Mouse (Mus musculus): Measurements from ENCODE around the gene Tmprss7. TPM values are rescaled to one million over a fixed set of nuclear protein-coding genes. Genes with fewer than 3 reads are reported as not detected.

The Tmprss7 gene
- total RNA-seq (2021), result under 1 TPM; 0.56 to 0.62 TPM
- long read RNA-seq, result 0 reads

DNA sequence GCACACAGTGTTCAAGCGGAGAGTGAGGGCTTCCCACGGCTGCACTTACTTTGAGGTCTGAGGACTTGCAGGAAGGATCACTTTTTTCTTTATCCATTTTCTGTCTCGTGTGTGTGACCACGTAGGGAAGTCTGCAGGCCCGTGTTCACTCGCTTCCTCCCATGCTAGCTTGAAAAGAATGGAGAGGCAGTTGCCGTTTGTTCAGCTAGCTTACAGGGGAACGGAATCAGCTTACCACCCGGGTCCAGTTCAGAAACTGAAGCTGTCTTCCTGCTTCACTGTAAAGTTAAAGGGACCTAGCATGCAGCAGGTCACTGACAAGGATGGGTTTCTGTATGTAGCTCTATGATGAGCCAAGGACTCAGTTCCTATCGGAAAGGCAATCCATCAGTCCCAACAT is at the start of gene Tmprss7:
TSS of gene Tmprss7 (minus strand) at position 101 of the 400 bp plus-strand sequence.
- DNase-seq (ENCODE audit: low spot score in 2 of 2), result no peak

DNA sequence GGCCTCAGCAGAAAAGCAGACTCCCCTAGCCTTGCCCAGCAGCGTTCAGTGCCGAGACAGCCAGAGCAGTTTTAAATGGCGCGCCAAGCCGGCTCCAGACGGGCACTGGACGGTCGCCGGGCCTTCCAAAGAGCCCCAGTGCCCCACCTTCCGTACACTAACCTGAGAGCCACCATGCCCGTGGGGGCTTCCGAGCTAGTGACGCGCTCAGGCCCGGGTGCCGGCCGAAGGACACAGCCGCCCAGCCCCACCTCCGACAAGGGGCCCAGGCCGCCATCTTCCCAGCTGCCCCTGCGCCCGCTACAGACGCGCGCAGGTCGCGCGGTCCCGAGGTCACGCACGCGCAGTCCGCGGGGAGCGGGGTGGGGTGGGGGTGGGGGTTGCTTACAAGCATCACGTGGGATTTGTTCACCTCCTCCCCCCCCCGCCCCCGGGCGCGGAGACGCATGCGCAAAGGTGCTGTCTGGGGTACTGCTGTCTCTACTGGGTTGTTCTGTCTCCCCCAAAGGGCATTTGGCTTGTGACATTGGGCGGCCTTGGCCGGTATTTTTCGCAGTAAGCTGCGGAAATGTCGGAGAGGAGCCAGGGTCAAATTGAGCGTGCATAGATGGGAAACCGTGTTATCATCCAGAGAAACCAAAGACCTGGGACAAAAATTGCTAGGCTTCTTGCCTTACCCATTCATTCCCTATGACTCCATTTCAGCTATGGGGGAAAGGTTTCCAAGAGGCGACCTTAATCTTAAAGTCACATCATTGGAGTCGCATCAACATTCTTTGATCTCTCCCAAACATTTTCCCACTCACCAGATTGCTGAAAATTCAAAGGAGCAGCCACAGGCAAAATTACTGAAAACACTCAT is 49.4 kb upstream of the Tmprss7 start, which contains the start of gene Abhd10:
TSS of gene Abhd10 (minus strand) at position 341 of the 862 bp plus-strand sequence.
- DNase-seq (ENCODE audit: low spot score in 2 of 2), result peak; percentile 92 to 97

DNA sequence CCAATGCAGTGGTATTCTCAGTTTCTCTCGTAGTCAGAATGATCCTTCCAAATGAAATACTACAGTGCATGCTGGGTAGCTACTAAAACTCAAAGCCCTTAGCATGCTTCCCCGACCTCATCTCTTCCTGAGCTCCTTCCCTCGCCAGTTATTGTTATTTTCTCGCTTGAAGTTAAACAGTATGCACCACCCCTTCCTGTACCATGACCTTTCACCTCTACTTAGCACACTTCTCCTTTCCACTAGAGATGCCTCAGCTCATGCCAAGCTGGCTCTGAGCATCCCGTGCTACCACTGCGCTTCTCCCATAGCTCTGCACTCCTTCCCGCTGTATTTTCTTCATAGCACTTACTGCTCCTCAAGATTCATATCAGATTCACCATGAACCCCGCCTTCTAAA is 44.4 kb upstream of the Tmprss7 start:
- no peak for DNase-seq (ENCODE audit: low spot score in 2 of 2)

DNA sequence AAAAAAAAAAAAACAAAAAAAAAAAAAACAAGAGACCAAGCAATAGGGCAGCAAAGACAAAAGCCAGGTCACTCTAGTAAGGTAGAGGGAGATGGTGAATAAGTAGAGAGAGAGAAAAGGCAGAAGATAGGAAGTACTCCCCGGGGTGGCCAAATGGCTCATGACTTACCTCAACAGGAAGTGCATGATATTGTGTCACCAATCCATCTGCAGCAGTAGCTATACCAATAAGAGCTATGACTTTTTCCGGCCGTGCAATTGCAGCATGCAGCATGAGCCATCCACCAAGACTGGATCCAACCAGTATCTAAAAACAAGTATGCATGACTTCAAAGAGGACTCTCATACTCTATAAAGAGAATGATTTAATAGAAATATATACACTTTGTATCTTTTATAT is 43.3 kb upstream of the Tmprss7 start:
- no peak for DNase-seq (ENCODE audit: low spot score in 2 of 2)

DNA sequence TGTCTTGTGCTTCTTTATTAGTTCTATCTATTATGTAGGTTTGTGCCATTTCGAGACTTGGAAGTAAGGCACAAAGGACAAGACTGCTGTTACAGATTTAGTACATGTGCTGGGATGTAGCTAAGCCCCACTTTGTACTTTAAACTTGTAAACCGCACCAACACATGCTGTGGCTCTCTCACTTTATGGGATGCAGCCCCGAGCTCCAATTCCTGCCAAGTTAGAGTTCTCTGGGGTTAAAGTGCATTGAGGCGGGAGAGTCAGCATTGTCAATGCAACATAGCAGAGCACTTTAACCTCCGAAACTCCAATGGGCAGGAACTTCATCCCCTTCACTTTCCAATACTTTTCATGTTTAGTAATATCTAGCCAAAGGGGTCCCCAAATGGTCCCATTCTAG is 35.7 kb upstream of the Tmprss7 start:
- DNase-seq (ENCODE audit: low spot score in 2 of 2), result no peak

DNA sequence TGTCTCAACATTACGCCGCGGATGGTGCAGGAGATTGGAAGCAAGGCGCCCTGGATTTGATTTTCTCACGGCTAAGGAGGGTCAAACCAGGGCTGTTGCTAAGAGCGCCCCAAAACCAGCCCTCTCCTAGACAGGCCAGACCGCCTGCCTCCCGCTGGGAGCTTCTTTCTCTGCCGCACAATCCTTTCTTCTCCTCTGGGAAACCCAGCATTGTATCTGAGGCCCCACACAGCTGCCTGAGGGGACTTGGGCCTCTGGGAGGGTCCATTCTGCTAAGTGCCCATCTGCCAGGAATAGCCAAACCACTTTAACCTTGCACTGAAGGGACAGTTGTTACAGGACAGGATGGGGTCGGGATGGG is 31.3 kb upstream of the Tmprss7 start:
- DNase-seq (ENCODE audit: low spot score in 2 of 2), result no peak

DNA sequence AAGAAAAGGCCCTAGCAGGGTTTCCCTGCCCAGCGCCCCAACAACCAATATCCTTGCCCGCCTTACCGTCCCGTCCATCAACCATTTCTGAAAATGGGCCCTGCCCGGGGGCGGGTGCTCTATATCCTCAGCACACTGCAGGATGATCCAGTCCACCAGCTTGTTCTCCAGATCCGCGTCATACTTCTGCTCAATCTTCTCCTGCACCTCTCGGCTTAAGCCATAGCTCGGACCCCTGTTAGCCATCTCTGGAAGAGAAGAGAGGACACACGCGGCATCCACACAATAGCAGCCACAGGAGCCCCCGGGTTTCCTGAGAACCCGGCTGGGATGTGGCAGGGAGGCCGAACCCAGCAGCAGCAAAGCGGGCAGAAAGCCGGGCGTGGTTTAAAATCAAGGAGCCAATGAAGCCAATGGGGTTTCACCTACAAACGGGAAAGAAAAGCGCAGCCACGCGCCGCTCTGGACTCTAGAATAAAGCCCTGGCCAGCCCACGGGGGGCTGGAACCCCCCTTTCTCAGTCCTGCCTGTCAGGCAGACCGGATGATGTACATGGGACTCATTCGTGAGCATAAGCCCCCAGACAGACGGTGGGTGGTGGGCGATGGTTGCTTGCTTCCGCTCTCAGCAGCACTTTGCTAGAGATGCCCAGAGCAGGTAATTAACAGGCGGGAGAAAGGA is 30.7 kb upstream of the Tmprss7 start, which contains the start of gene Tagln3:
TSS of gene Tagln3 (minus strand) at position 548 of the 681 bp plus-strand sequence.
- DNase-seq (ENCODE audit: low spot score in 2 of 2), result peak; percentile 69 to 82

DNA sequence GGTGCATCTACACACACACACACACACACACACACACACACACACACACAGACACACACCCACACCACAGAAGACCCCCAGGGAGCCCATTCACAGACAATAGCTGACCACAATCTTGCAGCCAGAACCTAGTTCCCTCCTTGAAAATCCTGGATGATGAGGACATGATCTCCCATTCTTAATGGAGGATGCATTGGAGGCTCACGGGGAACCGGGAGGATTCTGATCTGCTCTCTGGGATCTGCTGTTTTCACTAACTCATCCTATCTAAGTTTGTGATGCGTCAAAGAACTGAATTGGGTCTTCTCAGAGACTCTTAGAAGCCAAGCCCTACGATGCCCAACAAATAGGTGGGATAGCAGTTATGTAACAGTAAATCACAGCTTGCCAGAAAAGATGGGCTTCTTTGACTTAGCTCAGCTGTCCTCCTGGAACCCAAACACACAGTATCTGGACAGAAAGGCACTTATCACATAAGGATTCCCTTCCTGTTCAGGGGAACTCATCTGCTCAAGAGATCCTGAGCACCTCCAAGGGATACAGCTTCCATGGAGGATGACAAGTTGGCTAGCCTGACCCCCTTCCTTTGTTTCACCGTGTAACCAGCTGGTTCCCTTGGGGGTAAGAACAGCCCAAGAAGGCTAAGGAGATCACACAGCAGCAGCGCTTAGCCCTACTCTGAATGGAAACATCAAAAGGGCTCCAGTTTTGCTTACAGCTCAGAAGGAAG is 29.9 kb upstream of the Tmprss7 start:
- peak in 1 of 2 experiments; percentile 40 for DNase-seq (ENCODE audit: low spot score in 2 of 2)

DNA sequence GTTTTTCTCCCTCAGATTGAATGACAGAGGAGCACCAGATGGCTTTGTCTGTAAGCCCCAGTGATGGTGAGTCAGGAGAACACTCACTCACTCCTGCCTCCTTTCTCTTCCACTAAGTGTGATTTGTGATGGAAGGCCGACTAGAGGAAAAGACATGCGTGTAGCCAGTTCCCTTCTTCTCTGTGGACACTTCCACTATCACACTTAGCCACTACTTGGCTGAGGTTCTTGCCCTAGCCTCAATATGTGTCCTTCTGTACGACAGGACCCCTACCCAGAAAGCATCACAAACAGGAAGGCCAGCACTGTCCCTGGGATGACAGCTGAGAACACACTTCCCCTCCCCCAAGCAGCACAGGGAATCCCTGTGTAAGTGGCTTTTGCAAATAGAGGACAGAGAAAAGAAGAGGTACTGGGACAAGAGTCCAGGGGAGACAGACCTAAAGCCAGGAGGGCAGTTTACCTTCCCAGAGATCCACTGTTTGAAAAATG is 29.0 kb upstream of the Tmprss7 start:
- DNase-seq (ENCODE audit: low spot score in 2 of 2), result peak; percentile 49 to 71

DNA sequence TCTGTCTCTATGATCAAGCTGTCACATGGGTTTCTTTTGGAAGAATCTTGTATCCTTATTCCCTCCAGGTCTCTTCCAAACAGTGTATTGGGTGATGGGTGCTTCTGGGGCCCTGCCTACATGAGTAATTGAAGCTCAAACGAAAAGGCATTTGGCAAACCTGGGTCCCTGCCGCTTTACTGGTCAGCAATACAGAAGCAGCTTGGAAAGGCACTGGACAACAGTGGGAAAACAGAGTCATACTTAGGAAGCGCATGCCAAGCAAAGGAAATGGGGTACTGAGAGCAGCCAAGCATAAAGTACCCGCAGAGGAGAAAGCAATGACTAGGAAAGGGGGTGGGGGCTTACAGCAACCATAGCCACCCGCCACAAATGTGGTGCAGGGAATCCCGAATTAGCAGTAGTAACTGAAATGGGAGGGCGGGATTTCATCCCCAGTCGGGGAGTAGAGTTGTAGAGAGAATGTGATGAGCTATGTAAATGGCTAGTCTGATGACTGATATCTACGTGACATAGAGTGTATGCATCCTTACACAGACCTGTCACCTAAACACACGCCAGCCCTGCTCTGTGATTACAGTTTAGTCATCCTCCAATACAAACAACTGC is 26.7 kb upstream of the Tmprss7 start:
- DNase-seq (ENCODE audit: low spot score in 2 of 2), result no peak

DNA sequence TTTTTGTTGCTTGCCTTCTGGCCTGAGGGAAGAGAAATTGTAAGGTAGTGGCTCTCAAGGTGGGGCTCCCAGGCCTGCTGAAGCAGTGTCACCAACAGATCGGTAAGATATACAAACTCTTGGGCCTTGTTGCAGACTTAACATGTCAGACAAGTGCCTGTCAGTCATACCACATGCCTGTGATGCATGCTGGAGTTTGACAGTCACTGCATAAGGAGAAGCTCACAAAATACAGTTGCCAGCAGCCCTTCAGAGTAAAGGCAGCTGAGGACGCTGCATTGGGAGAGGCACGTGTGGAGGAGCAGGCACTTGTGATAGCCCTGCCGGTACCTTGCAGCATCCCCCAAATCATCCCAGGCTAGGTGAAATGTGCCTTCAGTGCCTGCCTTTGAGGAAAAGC is 24.8 kb upstream of the Tmprss7 start:
- no peak for DNase-seq (ENCODE audit: low spot score in 2 of 2)

DNA sequence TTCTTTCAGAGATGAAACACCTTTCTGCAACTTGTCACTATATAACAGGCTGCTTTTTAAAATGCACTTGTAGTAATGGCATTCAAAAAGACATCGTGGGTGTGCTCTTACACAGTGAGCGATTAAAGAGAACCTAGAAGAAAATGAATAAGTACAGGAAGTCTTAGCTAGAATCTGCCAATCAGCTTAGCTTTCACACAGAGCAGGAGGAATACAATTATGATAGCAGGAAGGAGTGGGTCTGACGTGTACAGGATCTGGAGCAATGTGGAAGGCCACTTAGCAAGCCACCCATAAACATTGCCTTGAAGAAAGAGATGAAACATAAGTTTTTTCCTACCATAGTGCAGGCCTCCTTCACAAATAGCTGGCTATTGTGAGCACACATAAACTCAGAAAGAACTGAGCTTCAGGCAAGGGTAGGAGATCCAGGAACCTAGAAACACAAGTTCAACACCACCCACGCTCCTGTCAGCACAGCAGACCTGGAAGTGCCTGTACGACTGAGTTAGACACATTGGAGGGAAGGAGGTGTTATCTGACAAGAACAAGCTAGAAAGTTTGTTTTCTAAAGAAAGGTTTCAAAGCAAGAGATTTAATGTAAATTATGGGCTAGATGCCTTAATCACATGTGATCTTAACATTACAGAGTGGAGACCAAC is 21.2 kb upstream of the Tmprss7 start:
- DNase-seq (ENCODE audit: low spot score in 2 of 2), result no peak

DNA sequence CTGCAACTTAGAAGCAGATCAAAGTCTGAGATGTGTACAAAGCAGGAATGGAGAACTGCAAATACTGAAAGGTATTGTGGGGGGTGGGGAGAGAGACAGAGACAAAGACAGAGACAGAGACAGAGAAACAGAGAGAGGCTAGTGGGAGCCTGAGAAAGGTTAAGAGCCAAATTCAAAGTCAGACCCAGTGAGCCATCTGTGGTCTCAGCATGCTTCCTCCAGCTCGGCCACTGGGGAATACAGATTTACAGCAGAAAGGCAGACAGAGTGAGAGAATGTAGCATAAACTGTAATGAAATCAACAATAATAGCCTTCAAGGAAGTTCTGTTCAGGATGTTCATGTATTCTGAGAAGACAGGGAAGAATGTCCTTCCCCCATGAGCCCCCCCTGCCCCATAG is 20.4 kb upstream of the Tmprss7 start:
- no peak for DNase-seq (ENCODE audit: low spot score in 2 of 2)

DNA sequence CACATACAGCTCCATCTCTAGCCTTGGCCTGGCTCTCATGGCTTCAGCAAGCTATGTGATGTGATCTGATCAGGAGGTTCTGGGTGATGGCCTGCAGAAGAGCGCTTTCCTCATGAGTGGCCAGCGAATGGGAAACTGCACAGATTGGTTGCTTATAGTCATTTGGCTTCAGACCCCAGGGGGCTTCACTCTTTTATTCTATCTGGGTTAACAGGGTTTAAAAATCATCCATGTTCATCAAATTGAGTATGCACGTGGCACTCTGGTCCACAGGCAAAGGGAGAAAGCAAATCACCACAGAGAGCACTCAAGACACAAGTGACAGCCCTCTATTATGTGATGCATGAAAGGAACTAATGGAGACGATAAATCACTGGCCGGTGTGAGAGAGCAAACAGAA is 19.8 kb upstream of the Tmprss7 start:
- no peak for DNase-seq (ENCODE audit: low spot score in 2 of 2)

DNA sequence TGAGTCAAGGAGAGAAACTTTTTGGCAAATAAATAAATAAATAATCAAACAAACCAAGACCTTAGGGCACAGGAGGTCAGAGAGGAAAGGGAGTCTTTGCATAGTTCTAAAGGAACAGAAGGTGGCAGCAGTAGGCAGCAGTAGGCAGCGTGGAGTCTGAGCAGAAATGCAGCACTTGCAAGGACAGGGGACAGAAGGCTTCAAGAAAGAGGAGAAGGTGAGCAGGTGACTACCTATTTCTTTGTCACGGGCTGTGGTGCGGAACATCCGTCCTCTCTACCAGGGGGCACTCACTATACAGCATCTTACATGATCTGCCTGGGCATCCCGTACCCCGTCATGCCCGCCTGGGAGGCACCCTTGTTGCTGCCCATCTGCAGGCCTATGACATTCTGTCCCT is 17.8 kb upstream of the Tmprss7 start:
- DNase-seq (ENCODE audit: low spot score in 2 of 2), result no peak

DNA sequence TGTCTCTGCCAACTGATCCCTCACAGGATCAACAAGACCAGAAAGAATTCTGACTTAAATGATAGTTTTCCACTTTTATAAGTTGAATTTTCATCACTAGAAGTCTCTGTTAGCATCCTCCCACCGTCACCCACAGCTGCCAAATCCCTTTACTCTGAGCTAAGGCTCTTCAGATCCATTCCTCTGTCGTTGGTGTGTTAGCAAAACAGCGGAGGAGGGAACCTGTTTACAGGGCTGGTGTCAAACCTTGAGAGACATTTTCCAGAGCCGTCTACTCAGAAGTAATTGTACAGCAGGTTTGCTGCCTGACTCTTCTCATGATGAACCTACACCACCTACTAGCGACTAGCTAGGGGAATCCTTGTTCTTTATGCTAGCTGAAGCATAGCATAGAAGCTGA is 5.8 kb upstream of the Tmprss7 start:
- no peak for DNase-seq (ENCODE audit: low spot score in 2 of 2)

DNA sequence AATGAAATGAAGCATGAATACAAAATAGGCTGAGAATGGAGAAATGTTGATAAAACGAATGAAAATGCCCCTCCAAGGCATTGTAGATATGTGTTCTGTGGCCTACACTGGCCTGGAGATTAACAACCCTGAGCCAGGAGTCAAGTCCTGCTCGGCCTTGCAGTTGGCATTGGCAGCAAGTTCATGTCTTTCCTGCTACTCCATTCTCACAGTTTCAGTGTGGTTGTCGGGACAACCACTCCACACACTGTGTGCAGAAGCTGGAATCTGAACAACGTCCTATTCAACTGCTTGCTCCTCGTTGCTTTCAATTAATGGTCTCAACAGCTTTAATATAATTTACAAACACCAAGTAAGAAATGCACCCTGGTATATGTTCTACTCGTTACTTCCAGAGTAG is 4.5 kb upstream of the Tmprss7 start:
- peak in 1 of 2 experiments; percentile 26 for DNase-seq (ENCODE audit: low spot score in 2 of 2)

DNA sequence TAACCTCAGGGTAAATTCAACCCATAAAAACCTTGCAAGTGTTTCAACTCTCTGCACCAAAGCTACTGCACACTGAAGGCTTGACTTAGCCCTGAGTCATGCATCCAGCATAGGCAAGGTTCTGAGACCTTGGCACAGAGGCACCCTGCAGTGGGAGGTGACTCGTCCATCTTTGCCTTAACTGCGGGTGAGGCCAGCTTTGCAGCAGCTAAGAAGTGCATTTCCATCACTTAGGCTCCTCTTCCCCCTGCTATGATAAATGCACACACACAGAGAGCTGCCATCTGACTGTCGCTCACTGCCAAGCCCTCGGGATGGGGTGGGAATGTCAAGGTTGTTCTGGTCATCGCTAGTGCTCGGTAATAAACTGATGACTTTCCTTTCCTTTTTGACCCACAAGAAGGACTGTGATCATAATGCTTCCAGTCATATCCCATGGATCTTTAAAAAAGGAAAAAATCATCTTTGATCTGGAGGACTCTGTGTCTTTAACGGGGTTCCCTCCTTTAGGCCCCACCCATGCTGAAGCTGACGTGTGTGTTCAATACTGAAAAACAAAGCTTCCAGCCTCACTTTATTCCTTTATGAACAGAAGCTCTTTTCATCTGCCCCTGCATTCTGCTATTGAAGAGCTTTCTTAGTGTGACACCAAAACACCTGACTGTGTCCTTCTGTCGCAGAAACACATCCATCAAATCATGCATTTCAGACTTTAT is 2.1 kb upstream of the Tmprss7 start:
- no peak for DNase-seq (ENCODE audit: low spot score in 2 of 2)

DNA sequence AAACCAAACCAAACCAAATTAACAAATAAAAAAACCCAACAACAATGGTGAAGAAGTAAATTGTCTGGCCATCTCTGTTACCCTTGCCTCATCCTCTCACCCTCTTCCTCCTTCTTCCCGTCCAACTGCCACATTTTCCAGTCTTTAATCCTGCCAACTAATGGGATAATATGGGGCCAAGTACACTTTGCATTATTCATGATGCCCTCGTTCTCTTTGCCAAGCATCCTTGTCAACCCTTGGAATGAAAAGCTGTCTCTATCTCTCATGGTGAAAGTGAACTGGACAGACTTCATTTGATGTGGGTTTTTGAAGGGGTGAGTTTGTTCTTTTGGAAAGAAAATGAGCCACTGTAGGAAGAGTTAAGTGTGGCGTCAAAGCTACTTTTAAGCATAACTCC is 607 bp downstream of the Tmprss7 start:
- no peak for DNase-seq (ENCODE audit: low spot score in 2 of 2)

DNA sequence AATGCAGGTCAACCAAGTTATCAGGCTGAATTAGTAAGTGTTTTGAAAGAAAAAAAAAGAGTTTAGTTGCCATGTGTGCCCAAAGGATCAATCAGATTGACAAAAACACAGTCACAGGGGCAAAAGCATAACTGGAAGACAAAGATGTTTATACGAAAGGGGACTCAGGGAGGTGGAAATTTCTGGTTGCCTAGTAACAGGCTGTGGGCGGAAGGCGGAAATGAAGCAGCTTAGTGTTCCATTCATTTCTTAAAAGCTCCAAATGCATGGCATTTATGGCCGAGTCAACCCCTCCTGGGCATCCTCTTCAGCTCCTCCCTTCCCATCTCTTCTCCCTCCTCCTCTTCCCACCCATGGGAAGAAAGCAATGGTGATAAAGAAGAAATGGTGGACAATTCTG is 3.3 kb downstream of the Tmprss7 start:
- peak; percentile 43 to 75 for DNase-seq (ENCODE audit: low spot score in 2 of 2)

All from layer of hippocampus, adult 18-20 months (tissue).